Mouse (Mus musculus) limb, embryonic 11.5 days (tissue): Measurements from ENCODE around the gene Sox6. TPM values are rescaled to one million over a fixed set of nuclear protein-coding genes. Genes with fewer than 3 reads are reported as not detected.

Experiments used
- ATAC-seq: fragments of 200-750 bp; cut with Nextera tagmentation; 2 replicates; pipeline ENCODE4 v1.8.0; 2017; ENCODE audit warnings: low read depth; ENCODE audit not compliant: insufficient number of reproducible peaks, low FRiP score, low TSS enrichment
- DNase-seq: peaks from one replicate; pipeline ENCODE4 v3.0.0-alpha.2; 2015; ENCODE audit warnings: low spot score
- H3K27ac ChIP-seq: fragments of 300-500 bp; sonication (generic); replicated peaks from 2 replicates; pipeline ENCODE4 v1.5.1; 2014; ENCODE audit warnings: low read depth, mild to moderate bottlenecking, low read length
- H3K27me3 ChIP-seq: fragments of 300-500 bp; sonication (generic); 2 replicates; pipeline ENCODE4 v1.6.1; 2014; ENCODE audit warnings: mild to moderate bottlenecking, low read length, mixed read lengths; ENCODE audit not compliant: control insufficient read depth, insufficient read depth
- H3K36me3 ChIP-seq: fragments of 300-500 bp; sonication (generic); 2 replicates; pipeline ENCODE4 v1.6.1; 2014; ENCODE audit warnings: mild to moderate bottlenecking, low read length, moderate library complexity, mixed read lengths; ENCODE audit not compliant: control insufficient read depth, insufficient read depth
- H3K4me1 ChIP-seq: fragments of 300-500 bp; sonication (generic); 2 replicates; pipeline ENCODE4 v1.6.1; 2014; ENCODE audit warnings: low read length, mixed read lengths; ENCODE audit not compliant: control insufficient read depth, insufficient read depth
- H3K4me2 ChIP-seq: fragments of 300-500 bp; sonication (generic); 2 replicates; pipeline ENCODE4 v1.6.1; 2014; ENCODE audit warnings: low read depth, mild to moderate bottlenecking, moderate library complexity; ENCODE audit not compliant: severe bottlenecking
- H3K4me3 ChIP-seq: fragments of 300-500 bp; sonication (generic); 2 replicates; pipeline ENCODE4 v1.5.1; 2014; ENCODE audit warnings: low read depth, low read length
- H3K9ac ChIP-seq: fragments of 300-500 bp; sonication (generic); 2 replicates; pipeline ENCODE4 v1.6.1; 2014; ENCODE audit warnings: mild to moderate bottlenecking, low read length
- H3K9me3 ChIP-seq: fragments of 300-500 bp; sonication (generic); 2 replicates; pipeline ENCODE4 v1.6.1; 2016; ENCODE audit warnings: low read length; ENCODE audit not compliant: control insufficient read depth
- WGBS: fragments of 180-500 bp; shearing (Covaris S2); extraction: QIAGEN DNeasy Blood & Tissue Kit; methylation state at CpG from one replicate; pipeline ENCODE4 v1.1.7; 2014; 5-methylcytosine and 5-hydroxymethylcytosine counted together
- polyA plus RNA-seq: library from polyadenylated mRNA; unstranded; fragments of >200 nt; fragmentation: Nextera tagmentation; extraction: Ambion mirVana; gene quantifications from 2 replicates; pipeline ENCODE4 v1.2.1, GENCODE M21; 2014

Gene Sox6
- polyA plus RNA-seq, 1 experiment from 2014 or later = 58.1 TPM

GRCm38 (mm10) chr7:115476881-115477665 is 561.5 kb downstream of the Sox6 start:
- Histone ChIP-seq H3K4me2 (no peak overlapping the region), H3K4me1 (0 out of 2 replicates have a peak, but pooled peaks cover 2% of the 10 kb centered on the region), H3K9ac (no peak overlapping the region), H3K4me3 (no peak overlapping the region), H3K27ac (no peak overlapping the region), H3K36me3 (no peaks in the 10 kb centered on the region), H3K9me3 (no peaks in the 10 kb centered on the region), H3K27me3 (no peaks in the 10 kb centered on the region)
- no peak for DNase-seq
- whole genome bisulfite sequencing = 60% methylated on average over 13 of the region's 13 CpGs
- ATAC-seq = no peak

- H3K27ac ChIP-seq = no peak overlapping the region; the same call in 1 of the 2 replicates
- no peak overlapping the region for H3K4me2 ChIP-seq
- 76% methylated on average over 6 of the region's 6 CpGs for WGBS
Measured at GRCm38 (mm10) chr7:115475176-115475575, 563.4 kb downstream of the Sox6 start.

GRCm38 (mm10) chr7:115474115-115474514 is 564.5 kb downstream of the Sox6 start:
- no peak overlapping the region for H3K9ac ChIP-seq
- DNase-seq = no peak
- H3K4me1 ChIP-seq = 0 out of 2 replicates have a peak, but pooled peaks cover 2% of the 10 kb centered on the region
- no peaks in the 10 kb centered on the region for H3K9me3 ChIP-seq
- no peaks in the 10 kb centered on the region for H3K36me3 ChIP-seq
- H3K27ac ChIP-seq = no peak overlapping the region
- no peak overlapping the region for H3K4me2 ChIP-seq
- no peak overlapping the region for H3K4me3 ChIP-seq
- no peaks in the 10 kb centered on the region for H3K27me3 ChIP-seq
- no peak for ATAC-seq
- 83% methylated on average over 9 of the region's 9 CpGs for WGBS

More at GRCm38 (mm10) chr7:115475176-115475575, 563.4 kb downstream of the Sox6 start:
- Histone ChIP-seq H3K36me3 (no peaks in the 10 kb centered on the region), H3K4me1 (0 out of 2 replicates have a peak, but pooled peaks cover 2% of the 10 kb centered on the region), H3K9ac (no peak overlapping the region), H3K27me3 (no peaks in the 10 kb centered on the region), H3K4me3 (no peak overlapping the region), H3K9me3 (no peaks in the 10 kb centered on the region)
- ATAC-seq (no peak), DNase-seq (no peak)

GRCm38 (mm10) chr7:115472850-115473249 is 565.7 kb downstream of the Sox6 start:
- Histone ChIP-seq H3K4me3 (no peak overlapping the region), H3K27ac (no peak overlapping the region), H3K4me1 (0 out of 2 replicates have a peak, but pooled peaks cover 2% of the 10 kb centered on the region), H3K36me3 (no peaks in the 10 kb centered on the region), H3K9ac (no peak overlapping the region), H3K9me3 (no peaks in the 10 kb centered on the region), H3K27me3 (no peaks in the 10 kb centered on the region), H3K4me2 (no peak overlapping the region)
- DNase-seq (no peak), ATAC-seq (no peak)
- WGBS = 76% methylated on average over 3 of the region's 3 CpGs

- no peaks in the 10 kb centered on the region for H3K9me3 ChIP-seq
- H3K27me3 ChIP-seq = no peaks in the 10 kb centered on the region
- no peak overlapping the region for H3K4me2 ChIP-seq
- no peak for DNase-seq
- no peak overlapping the region for H3K27ac ChIP-seq
- H3K4me3 ChIP-seq = no peak overlapping the region
- no peak for ATAC-seq
- H3K36me3 ChIP-seq = no peaks in the 10 kb centered on the region
- WGBS = 79% methylated on average over 3 of the region's 3 CpGs
- no peak overlapping the region for H3K9ac ChIP-seq
- 0 out of 2 replicates have a peak, but pooled peaks cover 2% of the 10 kb centered on the region for H3K4me1 ChIP-seq
Measured at GRCm38 (mm10) chr7:115471521-115471920, 567.1 kb downstream of the Sox6 start.

GRCm38 (mm10) chr7:115466811-115467210 is 571.8 kb downstream of the Sox6 start:
- Histone ChIP-seq H3K9me3 (0 out of 2 replicates have a peak, but pooled peaks cover 3% of the 10 kb centered on the region), H3K4me3 (no peak overlapping the region), H3K27ac (no peak overlapping the region), H3K4me2 (no peak overlapping the region), H3K9ac (no peak overlapping the region), H3K36me3 (no peaks in the 10 kb centered on the region), H3K4me1 (no peaks in the 10 kb centered on the region), H3K27me3 (no peaks in the 10 kb centered on the region)
- no peak for ATAC-seq
- DNase-seq = no peak
- 82% methylated on average over 6 of the region's 6 CpGs for WGBS

- no peak for ATAC-seq
- Histone ChIP-seq H3K4me1 (no peaks in the 10 kb centered on the region), H3K9me3 (0 out of 2 replicates have a peak, but pooled peaks cover 3% of the 10 kb centered on the region), H3K36me3 (no peaks in the 10 kb centered on the region), H3K9ac (no peak overlapping the region), H3K4me3 (no peak overlapping the region), H3K4me2 (no peak overlapping the region), H3K27me3 (no peaks in the 10 kb centered on the region), H3K27ac (no peak overlapping the region)
- DNase-seq = no peak
- 94% methylated on average over 2 of the region's 2 CpGs for WGBS
Measured at GRCm38 (mm10) chr7:115463367-115463766, 575.2 kb downstream of the Sox6 start.

- no peak overlapping the region for H3K9ac ChIP-seq
- H3K36me3 ChIP-seq = no peaks in the 10 kb centered on the region
- 55% methylated on average over 4 of the region's 4 CpGs for WGBS
- H3K4me3 ChIP-seq = no peak overlapping the region
- no peaks in the 10 kb centered on the region for H3K27me3 ChIP-seq
- no peak for ATAC-seq
- no peak overlapping the region for H3K4me2 ChIP-seq
- no peak for DNase-seq
- no peak overlapping the region for H3K27ac ChIP-seq
- no peaks in the 10 kb centered on the region for H3K4me1 ChIP-seq
- H3K9me3 ChIP-seq = 0 out of 2 replicates have a peak, but pooled peaks cover 3% of the 10 kb centered on the region
Measured at GRCm38 (mm10) chr7:115462276-115462675, 576.3 kb downstream of the Sox6 start.
